Mouse (Mus musculus): ENCODE results near the gene Depp1. TPM values are rescaled to one million over a fixed set of nuclear protein-coding genes. Genes with fewer than 3 reads are reported as not detected.
A peak's percentile ranks its signal among the peaks of the same experiment; 100 is the strongest.
"Not testable (repeated sequence)": the region's sequence is repeated elsewhere in the genome, so short reads cannot be mapped to it uniquely, and the experiment has no call there.

The Depp1 gene
- total RNA-seq (2017) = 0.63 and 1.6 TPM in 2 replicates

- ATAC-seq (replicated peaks; ENCODE audit: low read depth, poor library complexity, severe bottlenecking) = peak; percentile 57
Measured at GRCm38 (mm10) chr6:116650406-116650805, at the start of gene Depp1. Gene Depp1, plus strand, starts transcription at chr6:116650609.

DNA sequence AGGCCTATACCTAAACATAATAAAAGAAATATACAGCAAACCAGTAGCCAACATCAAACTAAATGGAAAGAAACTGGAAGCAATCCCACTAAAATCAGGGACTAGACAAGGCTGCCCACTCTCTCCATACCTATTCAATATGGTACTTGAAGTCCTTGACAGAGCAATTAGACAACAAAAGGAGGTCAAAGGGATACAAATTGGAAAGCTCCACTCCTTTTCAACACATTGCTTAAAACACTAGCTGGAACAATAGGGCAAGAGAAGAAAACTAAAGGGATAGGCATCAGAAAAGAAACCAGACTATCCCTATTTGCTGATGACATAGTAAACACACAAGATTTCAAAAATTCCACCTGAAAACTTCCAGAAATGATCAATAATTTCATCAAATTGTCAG lies 49.4 kb upstream of the Depp1 start:
- ATAC-seq (replicated peaks; ENCODE audit: low read depth, poor library complexity, severe bottlenecking) = not testable (repeated sequence)

DNA sequence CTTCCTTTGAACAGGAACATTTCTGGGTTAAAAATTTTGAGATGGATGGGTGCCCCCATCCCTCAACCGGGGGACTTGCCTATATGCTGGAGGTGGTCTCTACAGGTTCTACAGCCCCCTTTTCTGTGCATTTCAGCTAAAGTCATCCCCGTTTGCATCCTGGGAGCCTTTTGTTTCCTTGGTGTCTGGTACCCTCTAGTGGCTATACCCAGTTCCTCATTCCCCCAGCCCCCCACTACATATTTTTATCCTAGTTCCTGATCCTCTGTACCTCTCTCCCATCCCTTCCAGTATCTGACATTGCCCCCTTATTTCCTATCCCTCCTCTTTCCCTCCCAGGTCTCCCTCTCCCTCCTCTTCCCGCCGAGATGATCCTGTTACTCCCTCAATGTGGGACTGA lies 43.2 kb upstream of the Depp1 start:
- 0 out of 2 replicates have a peak, but pooled peaks have one; percentile 45 for ATAC-seq (replicated peaks; ENCODE audit: low read depth, poor library complexity, severe bottlenecking)

DNA sequence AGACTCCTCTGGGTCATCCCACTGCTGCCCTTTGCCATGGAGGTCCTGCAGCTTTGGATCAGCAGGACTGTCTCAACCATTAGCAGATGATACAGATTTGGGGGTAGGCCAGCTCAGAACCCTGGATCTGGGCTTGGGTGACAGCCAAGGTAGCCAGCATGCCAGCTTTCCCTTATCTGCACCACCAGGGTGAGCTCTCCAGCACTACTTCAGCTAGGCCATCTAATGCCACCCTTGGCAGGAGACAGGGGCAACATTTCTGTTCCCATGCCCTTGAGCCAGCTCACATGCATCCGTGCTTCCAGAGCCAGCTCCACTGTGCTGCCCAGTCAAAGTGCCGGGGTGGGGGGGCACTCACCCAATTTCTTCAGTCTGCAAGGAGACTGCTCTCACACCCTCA lies 34.7 kb upstream of the Depp1 start:
- no peak for ATAC-seq (replicated peaks; ENCODE audit: low read depth, poor library complexity, severe bottlenecking)

DNA sequence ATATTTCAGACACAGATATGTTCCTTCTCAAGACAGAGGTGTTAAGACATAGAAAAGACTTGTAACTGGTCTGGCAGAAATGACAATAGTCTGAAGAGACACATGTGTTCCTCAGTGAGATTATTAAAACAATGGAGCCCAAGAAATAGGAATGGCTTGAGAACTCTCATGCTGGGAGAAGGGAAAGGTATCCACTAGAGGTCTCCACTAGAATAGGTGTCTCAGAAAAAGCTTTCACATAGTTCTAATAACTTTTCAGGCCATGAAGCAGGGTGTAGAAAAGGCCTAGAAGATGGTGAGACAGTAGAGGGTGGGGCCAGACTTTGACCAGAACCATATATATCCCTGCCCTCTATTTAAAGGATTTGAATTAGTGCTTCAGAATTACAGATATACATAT lies 32.3 kb upstream of the Depp1 start:
- ATAC-seq (replicated peaks; ENCODE audit: low read depth, poor library complexity, severe bottlenecking) = no peak

DNA sequence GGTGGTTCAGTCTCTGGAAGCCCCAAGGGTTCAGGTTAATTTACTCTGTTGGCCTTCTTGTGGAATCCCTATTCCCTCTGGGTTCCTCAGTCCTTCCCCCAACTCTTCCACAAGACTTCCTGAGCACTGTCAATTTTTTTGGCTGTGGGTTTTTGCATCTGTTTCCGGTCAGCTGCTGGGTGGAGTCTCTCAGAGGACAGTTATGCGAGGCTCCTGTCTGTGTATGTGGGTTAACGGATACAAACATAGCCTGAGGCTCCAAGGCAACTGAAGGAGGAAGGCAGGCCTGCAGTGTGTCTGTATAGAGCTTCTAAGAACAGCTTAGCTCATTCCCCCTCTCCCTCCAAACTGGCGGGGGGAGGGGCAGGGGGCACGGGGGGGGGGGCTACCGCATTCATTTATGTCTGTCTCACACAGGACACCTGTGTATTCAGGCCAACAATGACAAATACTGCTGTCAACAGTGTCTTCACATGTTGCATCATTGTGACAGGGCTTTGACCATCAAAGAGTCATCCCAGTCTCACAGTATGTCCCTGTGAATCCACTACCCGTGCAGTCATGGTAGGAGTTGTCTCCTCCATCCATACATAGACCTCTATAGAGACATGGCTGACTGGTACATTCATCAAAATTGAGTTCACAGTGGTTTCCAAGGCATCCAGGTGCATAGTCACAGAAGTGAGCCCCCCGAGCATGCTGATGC lies 28.9 kb upstream of the Depp1 start:
- peak; percentile 86 for ATAC-seq (replicated peaks; ENCODE audit: low read depth, poor library complexity, severe bottlenecking)

GRCm38 (mm10) chr6:116626417-116626816 lies 24.0 kb upstream of the Depp1 start:
- ATAC-seq (replicated peaks; ENCODE audit: low read depth, poor library complexity, severe bottlenecking) = not testable (repeated sequence)

- ATAC-seq (replicated peaks; ENCODE audit: low read depth, poor library complexity, severe bottlenecking) = no peak
Measured at GRCm38 (mm10) chr6:116628095-116628494, 22.3 kb upstream of the Depp1 start.

- peak; percentile 50 for ATAC-seq (replicated peaks; ENCODE audit: low read depth, poor library complexity, severe bottlenecking)
Measured at GRCm38 (mm10) chr6:116628539-116629171, 21.8 kb upstream of the Depp1 start, which contains the start of gene Zfp422. Gene Zfp422, minus strand, starts transcription at chr6:116628999.

DNA sequence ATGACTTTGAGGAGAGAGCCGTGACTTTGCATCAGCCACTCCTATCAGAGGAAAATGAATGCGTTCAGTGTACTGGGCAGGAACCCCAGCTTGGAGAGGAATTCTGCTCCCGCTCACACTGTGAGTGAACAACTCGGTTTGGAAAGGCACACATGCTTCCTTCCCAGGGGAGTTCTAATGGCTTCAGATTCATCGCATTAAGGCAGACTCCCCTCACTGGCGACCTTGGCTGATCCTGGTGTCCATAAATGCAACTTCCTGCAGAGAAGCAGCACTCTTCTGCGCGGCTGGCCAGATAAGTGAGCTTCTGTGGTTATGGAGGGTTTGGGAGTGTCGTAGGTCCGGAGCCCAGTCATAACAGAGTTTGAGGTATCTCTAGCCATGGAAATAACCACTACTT lies 20.6 kb upstream of the Depp1 start:
- 0 out of 2 replicates have a peak, but pooled peaks have one; percentile 17 for ATAC-seq (replicated peaks; ENCODE audit: low read depth, poor library complexity, severe bottlenecking)

DNA sequence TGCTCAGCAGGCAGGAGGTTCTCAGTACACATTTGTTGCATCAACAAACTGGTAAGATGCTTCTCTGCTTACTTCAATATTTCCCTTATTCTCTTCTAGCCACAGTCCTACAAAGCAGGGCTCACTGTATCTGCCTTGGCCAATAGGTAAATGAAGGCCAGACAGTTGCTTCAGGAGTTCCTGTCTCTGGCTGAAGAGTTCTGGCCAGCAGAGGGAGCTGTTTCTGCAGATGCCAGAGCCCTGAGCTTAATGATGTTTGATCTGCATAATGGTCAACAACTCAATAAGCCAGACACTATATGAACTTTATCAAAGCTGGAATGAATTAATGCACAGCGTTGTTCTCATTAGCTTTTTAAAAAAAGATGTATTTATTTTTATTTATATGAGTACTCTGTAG lies 18.3 kb upstream of the Depp1 start:
- peak; percentile 40; the same call in 1 of the 2 replicates for ATAC-seq (replicated peaks; ENCODE audit: low read depth, poor library complexity, severe bottlenecking)

GRCm38 (mm10) chr6:116633741-116634695 lies 16.4 kb upstream of the Depp1 start:
- ATAC-seq (replicated peaks; ENCODE audit: low read depth, poor library complexity, severe bottlenecking) = no peak

- peak; percentile 17; the same call in 1 of the 2 replicates for ATAC-seq (replicated peaks; ENCODE audit: low read depth, poor library complexity, severe bottlenecking)
Measured at GRCm38 (mm10) chr6:116635251-116636180, 14.9 kb upstream of the Depp1 start.

GRCm38 (mm10) chr6:116636581-116637235 lies 13.7 kb upstream of the Depp1 start:
- ATAC-seq (replicated peaks; ENCODE audit: low read depth, poor library complexity, severe bottlenecking) = no peak

DNA sequence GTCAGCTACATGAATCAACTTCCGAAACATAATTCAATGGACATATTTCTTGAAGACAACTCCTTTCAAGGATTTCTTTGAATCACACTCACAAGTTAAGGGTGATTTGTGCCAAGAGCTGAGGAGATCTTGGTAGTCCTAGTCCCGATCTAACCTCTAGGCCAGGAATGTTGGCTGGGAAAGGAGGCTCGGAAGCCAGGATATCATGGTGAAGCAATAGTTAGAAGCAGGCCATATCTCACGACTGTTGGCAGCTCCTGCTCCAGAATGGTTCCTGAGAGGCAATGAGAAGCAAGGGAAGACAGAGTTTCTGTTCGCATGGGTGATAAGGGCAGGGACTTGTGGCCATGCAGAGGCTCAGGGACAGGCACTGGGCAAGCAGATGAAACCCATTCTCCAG lies 12.9 kb upstream of the Depp1 start:
- no peak for ATAC-seq (replicated peaks; ENCODE audit: low read depth, poor library complexity, severe bottlenecking)

DNA sequence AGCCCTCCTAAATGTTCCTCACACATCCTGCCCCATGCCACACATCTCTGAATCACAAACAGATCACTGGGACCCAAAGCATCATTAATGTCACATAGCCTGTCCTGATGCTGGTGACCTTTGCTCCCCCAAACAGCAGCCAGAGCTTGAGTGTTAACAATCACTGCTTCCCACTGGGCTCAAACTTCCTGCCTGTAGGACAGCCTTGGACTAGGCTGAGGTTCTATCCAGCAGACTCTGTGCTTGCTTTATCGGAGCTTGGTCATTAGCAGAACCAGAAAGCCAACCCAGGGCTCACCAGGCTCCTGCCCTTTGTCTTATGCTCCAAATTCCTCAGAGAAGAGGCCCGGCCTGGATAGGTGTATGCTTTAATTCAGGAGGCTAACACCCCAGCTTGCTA lies 11.5 kb upstream of the Depp1 start:
- ATAC-seq (replicated peaks; ENCODE audit: low read depth, poor library complexity, severe bottlenecking) = no peak

DNA sequence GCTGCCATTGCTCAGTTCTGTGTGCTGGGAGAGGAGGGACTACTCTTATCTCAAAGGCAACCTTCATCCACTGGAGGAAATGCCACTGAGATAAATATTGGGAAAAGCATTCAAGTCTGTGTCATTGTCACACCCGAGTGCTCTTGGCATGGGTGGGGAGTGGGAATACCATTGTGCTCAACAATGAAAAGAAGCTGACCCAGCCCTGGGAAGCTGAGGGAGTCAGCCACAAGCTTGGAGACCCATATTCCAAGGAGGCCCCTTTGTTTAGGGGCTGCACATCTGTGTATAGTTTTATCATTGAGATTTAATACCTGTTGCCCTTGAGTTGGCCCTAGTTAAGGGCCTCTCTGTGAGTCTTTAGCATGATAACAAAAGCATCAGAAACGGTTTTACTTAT lies 10.7 kb upstream of the Depp1 start:
- ATAC-seq (replicated peaks; ENCODE audit: low read depth, poor library complexity, severe bottlenecking) = no peak

DNA sequence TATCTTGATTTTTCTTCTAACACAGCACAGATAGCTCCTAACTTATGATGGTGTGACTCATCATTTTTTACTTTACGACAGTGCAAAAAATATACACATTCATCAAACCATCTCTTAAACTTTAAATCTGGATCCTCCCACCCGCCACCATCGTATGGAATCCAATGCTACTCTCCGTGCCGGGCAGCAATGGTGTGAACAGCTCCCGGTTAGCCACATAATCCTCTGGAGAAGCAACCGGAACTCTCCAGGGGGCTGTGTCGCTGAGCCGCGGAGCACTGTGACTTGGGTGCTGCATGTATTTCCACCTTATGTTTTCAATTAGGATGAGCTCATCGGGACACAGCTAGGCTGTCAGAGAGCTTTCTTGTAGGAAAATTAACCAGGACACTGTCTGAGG lies 7.5 kb upstream of the Depp1 start:
- ATAC-seq (replicated peaks; ENCODE audit: low read depth, poor library complexity, severe bottlenecking) = no peak

DNA sequence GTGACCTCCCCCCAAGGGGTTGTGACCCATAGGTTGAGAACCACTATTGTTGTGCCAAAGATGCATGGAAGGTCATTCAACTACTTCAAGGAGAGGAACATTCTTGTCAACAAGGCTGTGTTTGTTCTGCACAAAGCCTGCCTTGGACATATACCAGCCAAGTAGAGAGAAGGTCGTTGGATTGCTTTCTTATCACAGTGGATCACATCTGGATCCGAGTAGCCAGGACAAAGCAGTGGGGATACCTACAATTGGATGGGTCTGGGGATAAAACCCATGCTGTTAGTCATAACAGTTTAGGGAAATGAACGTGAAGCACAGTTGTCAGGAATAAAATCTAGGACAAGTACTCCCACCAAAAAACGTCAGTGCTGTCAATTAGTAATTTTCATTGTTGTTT lies 6.5 kb upstream of the Depp1 start:
- ATAC-seq (replicated peaks; ENCODE audit: low read depth, poor library complexity, severe bottlenecking) = no peak

All from common myeloid progenitor, adult 5-6 weeks (primary cell).